Mouse (Mus musculus): ENCODE data around the gene Rnf222. TPM values are rescaled to one million over a fixed set of nuclear protein-coding genes. Genes with fewer than 3 reads are reported as not detected.
A peak's percentile ranks its signal among the peaks of the same experiment; 100 is the strongest.

The Rnf222 gene
- polyA plus RNA-seq, 1 experiment, result 0.04 TPM

DNA sequence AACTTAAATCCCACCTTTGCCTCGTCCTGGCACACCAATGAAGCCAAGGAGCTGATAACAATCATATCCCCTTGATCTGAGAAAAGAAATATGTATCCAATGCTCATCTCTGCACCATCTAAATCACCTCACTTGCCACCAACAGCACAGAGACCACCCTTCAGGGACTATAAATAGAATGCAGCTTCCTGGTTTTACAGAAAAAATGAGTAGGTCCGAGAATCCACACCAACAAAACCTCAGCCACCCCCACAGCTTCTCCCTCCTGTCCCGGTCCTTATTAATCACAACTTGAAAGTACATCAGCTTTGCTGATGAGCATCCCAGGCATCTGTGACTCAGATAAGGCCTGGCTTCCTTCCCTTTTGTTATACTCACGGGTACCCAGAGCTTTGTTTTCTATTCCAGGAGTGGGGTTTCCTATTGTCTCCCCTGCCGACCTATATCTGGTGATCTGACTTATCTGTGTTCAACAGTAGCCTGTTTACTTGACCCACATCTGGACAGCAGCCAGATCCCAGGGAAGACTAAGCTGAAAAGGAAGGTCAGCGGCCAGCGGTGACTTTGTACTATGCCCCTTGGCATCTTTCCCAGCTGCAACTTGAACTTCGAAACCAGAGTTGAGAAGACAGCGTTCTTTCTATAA lies 23.7 kb upstream of the Rnf222 start:
- TF ChIP-seq CTCF (IDR thresholded peaks at IDR 0.05; ENCODE audit: extremely low read depth, insufficient read depth, insufficient read length, insufficient replicate concordance) (no peak), POLR2A (IDR thresholded peaks at IDR 0.05; ENCODE audit: low read depth, low read length) (no peak)
- no peaks in the 10 kb centered on the region for H3K36me3 ChIP-seq (ENCODE audit: control insufficient read depth, insufficient read depth, low read length)
- DNase-seq (ENCODE audit: low read depth in 1 of 2, low spot score in 2 of 2), result peak in 1 of 2 experiments; percentile 8
- no peaks in the 10 kb centered on the region; the same call in 1 of the 2 replicates for H3K27me3 ChIP-seq (ENCODE audit: control insufficient read depth, insufficient read depth, low read length)
- H3K4me3 ChIP-seq (ENCODE audit: extremely low read depth, insufficient read depth, insufficient read length), result no peak overlapping the region
- 25% methylated on average over 9 of the region's 9 CpGs for WGBS
- no peaks in the 10 kb centered on the region; the same call in 1 of the 2 replicates for H3K4me1 ChIP-seq (ENCODE audit: control insufficient read depth, insufficient read depth, insufficient read length)
- H3K27ac ChIP-seq (ENCODE audit: insufficient read depth, low read length), result no peak overlapping the region

GRCm38 (mm10) chr11:68871277-68871676 lies 17.1 kb upstream of the Rnf222 start:
- TF ChIP-seq POLR2A (IDR thresholded peaks at IDR 0.05; ENCODE audit: low read depth, low read length) (no peak), CTCF (IDR thresholded peaks at IDR 0.05; ENCODE audit: extremely low read depth, insufficient read depth, insufficient read length, insufficient replicate concordance) (no peak)
- DNase-seq (ENCODE audit: low read depth in 1 of 2, low spot score in 2 of 2), result no peak
- Histone ChIP-seq H3K4me3 (ENCODE audit: extremely low read depth, insufficient read depth, insufficient read length) (no peak overlapping the region), H3K27me3 (ENCODE audit: control insufficient read depth, insufficient read depth, low read length) (no peaks in the 10 kb centered on the region; the same call in 1 of the 2 replicates), H3K36me3 (ENCODE audit: control insufficient read depth, insufficient read depth, low read length) (no peaks in the 10 kb centered on the region), H3K27ac (ENCODE audit: insufficient read depth, low read length) (no peak overlapping the region), H3K4me1 (ENCODE audit: control insufficient read depth, insufficient read depth, insufficient read length) (no peaks in the 10 kb centered on the region)
- 89% methylated on average over 9 of the region's 9 CpGs for WGBS

DNA sequence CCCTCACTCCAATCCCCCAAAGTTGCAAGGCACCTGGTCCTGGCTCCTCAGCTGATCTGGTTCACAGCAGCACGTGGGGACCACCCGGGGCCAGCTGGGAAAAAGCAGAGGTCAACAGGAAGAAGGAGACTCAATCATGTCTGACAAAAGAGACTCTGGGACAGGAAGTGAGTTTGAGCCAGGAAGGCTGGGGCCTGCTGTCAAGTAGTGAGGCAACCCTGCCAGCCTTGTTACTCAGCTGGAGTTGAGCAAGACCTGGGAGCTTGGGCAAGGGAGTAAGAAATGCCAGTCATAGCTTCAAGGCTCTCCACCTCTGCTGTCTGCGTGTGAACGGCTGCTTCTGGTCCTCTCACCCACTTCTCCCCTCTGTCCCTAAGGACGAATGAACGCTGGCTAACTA lies 16.6 kb upstream of the Rnf222 start, which contains the start of gene Ndel1:
Gene Ndel1 (minus strand): TSS at position 111 of the 400 bp plus-strand sequence.
- DNase-seq (ENCODE audit: low read depth in 1 of 2, low spot score in 2 of 2), result no peak
- Histone ChIP-seq H3K4me1 (ENCODE audit: control insufficient read depth, insufficient read depth, insufficient read length) (no peaks in the 10 kb centered on the region), H3K4me3 (ENCODE audit: extremely low read depth, insufficient read depth, insufficient read length) (no peak within 1 kb of the TSS), H3K27me3 (ENCODE audit: control insufficient read depth, insufficient read depth, low read length) (no peaks in the 10 kb centered on the region), H3K27ac (ENCODE audit: insufficient read depth, low read length) (no peak within 1 kb of the TSS), H3K36me3 (ENCODE audit: control insufficient read depth, insufficient read depth, low read length) (no peaks in the 10 kb centered on the region)
- TF ChIP-seq CTCF (IDR thresholded peaks at IDR 0.05; ENCODE audit: extremely low read depth, insufficient read depth, insufficient read length, insufficient replicate concordance) (no peak), POLR2A (IDR thresholded peaks at IDR 0.05; ENCODE audit: low read depth, low read length) (no peak)
- 39% methylated on average over 6 of the region's 6 CpGs for WGBS

GRCm38 (mm10) chr11:68874841-68875240 lies 13.5 kb upstream of the Rnf222 start:
- TF ChIP-seq POLR2A (IDR thresholded peaks at IDR 0.05; ENCODE audit: low read depth, low read length) (no peak), CTCF (IDR thresholded peaks at IDR 0.05; ENCODE audit: extremely low read depth, insufficient read depth, insufficient read length, insufficient replicate concordance) (peak; percentile 51; the same call in 1 of the 2 replicates)
- H3K4me3 ChIP-seq (ENCODE audit: extremely low read depth, insufficient read depth, insufficient read length), result no peak overlapping the region
- no peaks in the 10 kb centered on the region for H3K27me3 ChIP-seq (ENCODE audit: control insufficient read depth, insufficient read depth, low read length)
- no peaks in the 10 kb centered on the region for H3K4me1 ChIP-seq (ENCODE audit: control insufficient read depth, insufficient read depth, insufficient read length)
- WGBS, result 0% methylated on average over 2 of the region's 2 CpGs
- no peaks in the 10 kb centered on the region for H3K36me3 ChIP-seq (ENCODE audit: control insufficient read depth, insufficient read depth, low read length)
- no peak overlapping the region for H3K27ac ChIP-seq (ENCODE audit: insufficient read depth, low read length)
- DNase-seq (ENCODE audit: low read depth in 1 of 2, low spot score in 2 of 2), result peak; percentile 44 to 47

DNA sequence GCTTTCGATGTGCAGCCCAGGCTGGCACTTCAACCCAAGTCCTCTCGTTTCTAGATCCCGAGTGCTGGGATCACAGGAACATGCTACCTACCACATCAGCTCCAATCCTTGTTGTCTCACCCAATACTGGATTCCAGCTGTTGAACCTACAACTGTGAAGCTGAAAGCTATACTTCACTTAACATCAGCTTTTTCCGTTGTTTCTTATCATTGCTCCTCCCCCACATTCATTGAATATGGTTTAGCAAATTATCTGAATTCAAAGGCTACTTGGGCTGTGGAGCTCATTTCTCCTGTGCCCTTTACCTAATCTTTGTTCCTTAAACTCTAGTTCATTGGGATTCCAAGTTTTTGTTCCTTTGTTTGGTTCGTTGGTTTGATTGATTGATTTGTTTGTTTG lies 9.5 kb upstream of the Rnf222 start:
- TF ChIP-seq CTCF (IDR thresholded peaks at IDR 0.05; ENCODE audit: extremely low read depth, insufficient read depth, insufficient read length, insufficient replicate concordance), result no peak
- no peak for TF ChIP-seq POLR2A (IDR thresholded peaks at IDR 0.05; ENCODE audit: low read depth, low read length)
- no peak for DNase-seq (ENCODE audit: low read depth in 1 of 2, low spot score in 2 of 2)
- Histone ChIP-seq H3K4me3 (ENCODE audit: extremely low read depth, insufficient read depth, insufficient read length) (no peak overlapping the region), H3K27me3 (ENCODE audit: control insufficient read depth, insufficient read depth, low read length) (no peaks in the 10 kb centered on the region), H3K36me3 (ENCODE audit: control insufficient read depth, insufficient read depth, low read length) (no peaks in the 10 kb centered on the region), H3K4me1 (ENCODE audit: control insufficient read depth, insufficient read depth, insufficient read length) (no peaks in the 10 kb centered on the region), H3K27ac (ENCODE audit: insufficient read depth, low read length) (no peak overlapping the region)
- WGBS, result 81% methylated on average over 5 of the region's 5 CpGs

DNA sequence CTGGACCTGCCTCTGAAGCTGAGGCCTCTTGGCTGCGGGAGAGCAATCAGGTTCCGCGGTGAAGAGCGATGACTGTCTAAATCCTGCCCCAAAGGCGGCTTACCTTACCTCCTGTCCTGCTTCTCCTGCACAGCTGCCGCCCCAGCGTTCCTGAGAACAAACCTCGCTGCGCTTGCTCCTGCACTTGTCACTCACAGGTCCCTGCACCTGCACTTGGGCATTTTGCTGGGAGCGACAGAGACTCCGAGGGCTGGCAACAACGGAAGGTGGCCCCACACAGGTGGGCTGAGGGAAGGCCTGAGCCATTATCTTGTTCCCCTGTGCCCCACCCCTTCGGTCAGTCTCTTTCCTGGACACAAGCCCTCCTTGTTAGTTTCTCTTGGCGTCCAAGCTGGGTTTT lies 6.2 kb upstream of the Rnf222 start:
- H3K27me3 ChIP-seq (ENCODE audit: control insufficient read depth, insufficient read depth, low read length), result no peaks in the 10 kb centered on the region
- WGBS, result 69% methylated on average over 14 of the region's 14 CpGs
- no peak overlapping the region for H3K4me3 ChIP-seq (ENCODE audit: extremely low read depth, insufficient read depth, insufficient read length)
- H3K4me1 ChIP-seq (ENCODE audit: control insufficient read depth, insufficient read depth, insufficient read length), result no peaks in the 10 kb centered on the region
- no peaks in the 10 kb centered on the region for H3K36me3 ChIP-seq (ENCODE audit: control insufficient read depth, insufficient read depth, low read length)
- no peak for TF ChIP-seq CTCF (IDR thresholded peaks at IDR 0.05; ENCODE audit: extremely low read depth, insufficient read depth, insufficient read length, insufficient replicate concordance)
- no peak for TF ChIP-seq POLR2A (IDR thresholded peaks at IDR 0.05; ENCODE audit: low read depth, low read length)
- no peak overlapping the region for H3K27ac ChIP-seq (ENCODE audit: insufficient read depth, low read length)
- no peak for DNase-seq (ENCODE audit: low read depth in 1 of 2, low spot score in 2 of 2)

GRCm38 (mm10) chr11:68883843-68884242 lies 4.5 kb upstream of the Rnf222 start:
- 86% methylated on average over 2 of the region's 2 CpGs for WGBS
- H3K4me3 ChIP-seq (ENCODE audit: extremely low read depth, insufficient read depth, insufficient read length), result no peak overlapping the region
- no peaks in the 10 kb centered on the region for H3K4me1 ChIP-seq (ENCODE audit: control insufficient read depth, insufficient read depth, insufficient read length)
- H3K27me3 ChIP-seq (ENCODE audit: control insufficient read depth, insufficient read depth, low read length), result no peaks in the 10 kb centered on the region
- DNase-seq (ENCODE audit: low read depth in 1 of 2, low spot score in 2 of 2), result no peak
- no peak overlapping the region for H3K27ac ChIP-seq (ENCODE audit: insufficient read depth, low read length)
- H3K36me3 ChIP-seq (ENCODE audit: control insufficient read depth, insufficient read depth, low read length), result no peaks in the 10 kb centered on the region
- no peak for TF ChIP-seq CTCF (IDR thresholded peaks at IDR 0.05; ENCODE audit: extremely low read depth, insufficient read depth, insufficient read length, insufficient replicate concordance)
- TF ChIP-seq POLR2A (IDR thresholded peaks at IDR 0.05; ENCODE audit: low read depth, low read length), result no peak

Measured in spleen, adult 2 months (tissue).